Mouse (Mus musculus) lung, embryonic 14.5 days (tissue): ENCODE measurements around the gene Klk7. TPM values are rescaled to one million over a fixed set of nuclear protein-coding genes. Genes with fewer than 3 reads are reported as not detected.

Source experiments
- ATAC-seq: fragments of 200-750 bp; cut with Nextera tagmentation; 2 replicates; pipeline ENCODE4 v1.8.0; 2017; ENCODE audit warnings: mild to moderate bottlenecking, moderate TSS enrichment, moderate library complexity; ENCODE audit not compliant: insufficient read depth
- DNase-seq: peaks from one replicate; pipeline ENCODE4 v3.0.0-alpha.2; 2015
- H3K27ac ChIP-seq: fragments of 300-500 bp; sonication (generic); 2 replicates; pipeline ENCODE4 v1.5.1; 2014; ENCODE audit warnings: low read depth, mild to moderate bottlenecking, moderate library complexity
- H3K27me3 ChIP-seq: fragments of 300-500 bp; sonication (generic); 2 replicates; pipeline ENCODE4 v1.6.1; 2014; ENCODE audit warnings: low read length, control low read depth; ENCODE audit not compliant: insufficient read depth
- H3K36me3 ChIP-seq: fragments of 300-500 bp; sonication (generic); 2 replicates; pipeline ENCODE4 v1.6.1; 2014; ENCODE audit warnings: control low read depth; ENCODE audit not compliant: insufficient read depth
- H3K4me1 ChIP-seq: fragments of 300-500 bp; sonication (generic); 2 replicates; pipeline ENCODE4 v1.6.1; 2014; ENCODE audit warnings: antibody characterized with exemption, control low read depth; ENCODE audit not compliant: insufficient read depth
- H3K4me2 ChIP-seq: fragments of 300-500 bp; sonication (generic); 2 replicates; pipeline ENCODE4 v1.6.1; 2014; ENCODE audit warnings: mild to moderate bottlenecking
- H3K4me3 ChIP-seq: fragments of 300-500 bp; sonication (generic); 2 replicates; pipeline ENCODE4 v1.5.1; 2014; ENCODE audit warnings: low read depth, low read length
- H3K9ac ChIP-seq: fragments of 300-500 bp; sonication (generic); 2 replicates; pipeline ENCODE4 v1.6.1; 2014
- H3K9me3 ChIP-seq: fragments of 300-500 bp; sonication (generic); 2 replicates; pipeline ENCODE4 v1.6.1; 2016; ENCODE audit warnings: low read depth, low read length, control low read depth
- CTCF ChIP-seq: IDR thresholded peaks from 2 replicates; pipeline ENCODE4 v1.5.1; 2016; ENCODE audit warnings: antibody characterized with exemption, low read depth
- WGBS: fragments of 180-500 bp; shearing (Covaris S2); extraction: QIAGEN DNeasy Blood & Tissue Kit; methylation state at CpG from one replicate; pipeline ENCODE4 v1.1.7; 2014; 5-methylcytosine and 5-hydroxymethylcytosine counted together
- polyA plus RNA-seq: library from polyadenylated mRNA; unstranded; fragments of >200 nt; fragmentation: Nextera tagmentation; extraction: Ambion mirVana; gene quantifications from 2 replicates; pipeline ENCODE4 v1.2.1, GENCODE M21; 2014

Klk7 gene
- polyA plus RNA-seq, 1 experiment from 2014 or later, result 0.09 TPM

DNA sequence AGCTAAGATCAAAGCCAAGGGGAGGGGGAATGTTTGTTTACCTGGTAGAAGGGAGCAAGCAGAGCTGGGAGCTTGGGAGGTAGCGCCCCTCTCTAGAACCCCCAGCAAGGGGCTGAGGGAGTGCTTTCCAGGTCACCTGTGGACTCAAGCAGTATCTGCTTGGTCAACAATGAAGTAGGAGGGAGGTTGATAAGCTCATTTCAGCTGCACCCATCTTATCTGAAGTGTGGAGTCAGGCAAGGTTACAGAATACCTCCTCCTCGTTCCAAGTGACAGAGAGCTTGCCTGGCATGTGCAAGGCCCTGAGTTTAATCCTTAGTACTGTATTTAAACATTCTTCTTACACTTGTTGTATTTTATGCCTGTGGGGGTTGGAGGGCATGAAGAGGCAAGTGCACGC, 44.6 kb downstream of the Klk7 start:
- Histone ChIP-seq H3K4me3 (no peak overlapping the region), H3K4me2 (no peak overlapping the region), H3K9ac (no peak overlapping the region), H3K27ac (no peak overlapping the region), H3K27me3 (no peaks in the 10 kb centered on the region), H3K9me3 (no peaks in the 10 kb centered on the region), H3K4me1 (no peaks in the 10 kb centered on the region), H3K36me3 (no peaks in the 10 kb centered on the region)
- TF ChIP-seq CTCF, result no peak
- DNase-seq (no peak), ATAC-seq (no peak)
- 31% methylated on average over 3 of the region's 3 CpGs for WGBS

DNA sequence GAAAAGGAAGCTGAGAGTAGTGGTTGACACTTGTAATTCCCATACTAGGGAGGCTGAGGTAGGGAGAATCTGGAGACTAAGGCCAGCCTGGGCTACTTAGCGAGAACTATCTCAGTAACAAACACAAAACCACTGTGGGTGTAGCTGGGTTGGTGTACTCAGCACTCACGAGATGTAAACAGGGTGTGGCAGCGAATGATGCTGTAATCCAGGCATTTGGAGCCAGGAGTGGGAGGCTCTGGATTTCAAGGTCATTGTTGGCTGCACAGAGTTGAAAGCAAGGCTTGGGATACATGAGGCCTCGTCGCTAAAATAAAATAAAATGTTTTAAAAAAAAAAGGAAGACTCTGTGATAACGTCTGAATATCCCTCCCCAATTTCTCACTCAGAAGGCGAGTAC, 45.2 kb downstream of the Klk7 start:
- H3K4me1 ChIP-seq, result no peaks in the 10 kb centered on the region
- ATAC-seq (no peak), DNase-seq (no peak)
- 71% methylated on average over 7 of the region's 7 CpGs for WGBS
- H3K9me3 ChIP-seq, result no peaks in the 10 kb centered on the region
- no peaks in the 10 kb centered on the region for H3K36me3 ChIP-seq
- H3K4me3 ChIP-seq, result no peak overlapping the region
- H3K27me3 ChIP-seq, result no peaks in the 10 kb centered on the region
- no peak overlapping the region for H3K27ac ChIP-seq
- no peak for TF ChIP-seq CTCF
- H3K4me2 ChIP-seq, result no peak overlapping the region
- H3K9ac ChIP-seq, result no peak overlapping the region

DNA sequence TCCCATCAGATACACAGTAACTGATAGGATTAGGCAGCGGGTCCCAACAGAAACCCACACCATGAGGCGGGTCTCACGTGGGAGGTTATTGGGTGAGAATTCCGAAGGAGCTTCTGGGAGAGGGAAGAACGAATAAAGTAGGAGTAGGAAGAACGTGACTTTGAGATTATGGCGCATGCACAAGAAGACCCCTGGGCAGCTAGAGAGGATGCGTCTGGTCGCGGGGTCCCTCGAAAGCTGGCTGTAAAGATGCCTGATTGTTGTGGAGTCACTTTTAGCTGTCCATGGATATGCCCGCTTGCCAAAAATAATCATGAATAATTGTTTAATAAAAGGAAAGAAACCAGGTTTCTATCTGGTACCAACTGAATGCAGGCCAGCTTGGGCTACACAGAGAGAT, 46.4 kb downstream of the Klk7 start:
- Histone ChIP-seq H3K4me1 (no peaks in the 10 kb centered on the region), H3K27me3 (no peaks in the 10 kb centered on the region), H3K27ac (no peak overlapping the region), H3K4me3 (no peak overlapping the region), H3K9me3 (no peaks in the 10 kb centered on the region), H3K4me2 (no peak overlapping the region), H3K36me3 (no peaks in the 10 kb centered on the region), H3K9ac (no peak overlapping the region)
- 88% methylated on average over 12 of the region's 12 CpGs for WGBS
- TF ChIP-seq CTCF, result no peak
- no peak for DNase-seq
- ATAC-seq, result no peak

DNA sequence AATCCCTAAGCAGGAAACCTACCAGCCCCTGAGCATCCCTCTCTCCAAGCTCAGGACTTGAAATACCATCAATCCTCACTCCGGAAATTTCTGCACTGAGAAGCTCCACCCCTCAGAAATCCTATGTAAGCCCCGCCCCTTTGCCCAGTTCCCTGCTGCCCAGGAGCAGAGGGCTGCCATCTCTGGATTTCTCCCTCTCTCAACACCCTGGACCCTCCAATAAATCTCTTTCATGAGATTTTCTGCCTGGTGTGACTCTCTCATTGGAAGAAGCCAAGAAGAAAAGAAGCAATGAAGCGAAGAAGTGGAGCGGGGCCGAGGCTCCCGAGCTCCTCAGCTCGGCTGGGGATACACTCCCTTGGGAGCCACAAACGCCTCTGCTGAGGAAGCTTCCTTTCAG, 49.3 kb downstream of the Klk7 start:
- Histone ChIP-seq H3K4me3 (no peak overlapping the region), H3K9me3 (no peaks in the 10 kb centered on the region), H3K27me3 (no peaks in the 10 kb centered on the region), H3K36me3 (no peaks in the 10 kb centered on the region), H3K4me2 (no peak overlapping the region), H3K9ac (no peak overlapping the region), H3K4me1 (no peaks in the 10 kb centered on the region), H3K27ac (no peak overlapping the region)
- ATAC-seq, result no peak
- 82% methylated on average over 8 of the region's 8 CpGs for WGBS
- TF ChIP-seq CTCF, result no peak
- DNase-seq, result no peak

Other genes with a start within 250 kb of the Klk7 start
- 4.9 and 5.3 TPM in 2 replicates for gene Zfp658, start 249.0 kb upstream of the Klk7 start, polyA plus RNA-seq
- gene Zfp719, start 231.7 kb upstream of the Klk7 start, polyA plus RNA-seq, result 14.6 and 15.1 TPM in 2 replicates
- gene Zfp819, start 204.1 kb upstream of the Klk7 start, polyA plus RNA-seq, result 0.23 and 0.33 TPM in 2 replicates
- gene Ceacam18, start 176.6 kb upstream of the Klk7 start, polyA plus RNA-seq, result not detected in 2 replicates
- 0.62 and 1.1 TPM in 2 replicates for gene Siglece, start 151.1 kb upstream of the Klk7 start, polyA plus RNA-seq
- 10.8 TPM in 2 replicates for gene Ctu1, start 139.3 kb upstream of the Klk7 start, polyA plus RNA-seq
- gene Klk14, start 120.9 kb upstream of the Klk7 start, polyA plus RNA-seq, result not detected in 2 replicates
- gene Klk13, start 98.7 kb upstream of the Klk7 start, polyA plus RNA-seq, result 1.3 and 1.7 TPM in 2 replicates
- not detected in 2 replicates for gene Klk12, start 42.4 kb upstream of the Klk7 start, polyA plus RNA-seq
- gene Klk11, start 36.7 kb upstream of the Klk7 start, polyA plus RNA-seq, result not detected in 2 replicates
- 0.70 and 0.81 TPM in 2 replicates for gene Klk10, start 30.3 kb upstream of the Klk7 start, polyA plus RNA-seq
- 0.20 TPM in 1 of 2 replicates, not detected in the other for gene Klk9, start 19.4 kb upstream of the Klk7 start, polyA plus RNA-seq
- 21.0 and 26.2 TPM in 2 replicates for gene Klk8, start 13.7 kb upstream of the Klk7 start, polyA plus RNA-seq
- gene Klk6, start 13.2 kb downstream of the Klk7 start, polyA plus RNA-seq, result not detected in 2 replicates
- not detected in 2 replicates for gene Klk5, start 30.7 kb downstream of the Klk7 start, polyA plus RNA-seq
- gene Klk4, start 69.9 kb downstream of the Klk7 start, polyA plus RNA-seq, result not detected in 2 replicates
- gene Klk15, start 122.4 kb downstream of the Klk7 start, polyA plus RNA-seq, result not detected in 2 replicates
- not detected in 2 replicates for gene Klk1b8, start 139.4 kb downstream of the Klk7 start, polyA plus RNA-seq
- gene Klk1b1, start 155.5 kb downstream of the Klk7 start, polyA plus RNA-seq, result not detected in 2 replicates
- gene Klk1b9, start 164.8 kb downstream of the Klk7 start, polyA plus RNA-seq, result not detected in 2 replicates
- not detected in 2 replicates for gene Klk1b11, start 184.6 kb downstream of the Klk7 start, polyA plus RNA-seq
- gene Klk1b26, start 200.9 kb downstream of the Klk7 start, polyA plus RNA-seq, result not detected in 2 replicates
- gene Klk1b27, start 241.0 kb downstream of the Klk7 start, polyA plus RNA-seq, result not detected in 2 replicates